Mouse (Mus musculus) embryo, embryonic 9.5 days (tissue): Measurements from ENCODE around the gene B4galt2.

ENCODE experiments used
- DNase-seq: peaks from one replicate; pipeline ENCODE4 v3.0.0-alpha.2; 2017; ENCODE audit errors: extremely low spot score

Gene B4galt2

GRCm38 (mm10) chr4:117870437-117870836 lies 12.8 kb downstream of the B4galt2 start:
- DNase-seq = no peak

GRCm38 (mm10) chr4:117869317-117869716 lies 14.0 kb downstream of the B4galt2 start:
- DNase-seq = no peak

- DNase-seq = peak; percentile 72
Measured at GRCm38 (mm10) chr4:117867823-117868222, 15.5 kb downstream of the B4galt2 start.

- DNase-seq = no peak
Measured at GRCm38 (mm10) chr4:117867000-117867399, 16.3 kb downstream of the B4galt2 start.

- DNase-seq = no peak
Measured at GRCm38 (mm10) chr4:117866083-117866482, 17.2 kb downstream of the B4galt2 start.

GRCm38 (mm10) chr4:117862823-117863222 lies 20.5 kb downstream of the B4galt2 start:
- DNase-seq = no peak

GRCm38 (mm10) chr4:117860570-117860969 lies 22.7 kb downstream of the B4galt2 start:
- no peak for DNase-seq

GRCm38 (mm10) chr4:117858794-117859193 lies 24.5 kb downstream of the B4galt2 start:
- DNase-seq = no peak

GRCm38 (mm10) chr4:117855146-117855545 lies 28.1 kb downstream of the B4galt2 start:
- DNase-seq = no peak

GRCm38 (mm10) chr4:117852152-117852868 lies 31.0 kb downstream of the B4galt2 start:
- no peak for DNase-seq

- DNase-seq = no peak
Measured at GRCm38 (mm10) chr4:117850871-117851270, 32.4 kb downstream of the B4galt2 start.

DNA sequence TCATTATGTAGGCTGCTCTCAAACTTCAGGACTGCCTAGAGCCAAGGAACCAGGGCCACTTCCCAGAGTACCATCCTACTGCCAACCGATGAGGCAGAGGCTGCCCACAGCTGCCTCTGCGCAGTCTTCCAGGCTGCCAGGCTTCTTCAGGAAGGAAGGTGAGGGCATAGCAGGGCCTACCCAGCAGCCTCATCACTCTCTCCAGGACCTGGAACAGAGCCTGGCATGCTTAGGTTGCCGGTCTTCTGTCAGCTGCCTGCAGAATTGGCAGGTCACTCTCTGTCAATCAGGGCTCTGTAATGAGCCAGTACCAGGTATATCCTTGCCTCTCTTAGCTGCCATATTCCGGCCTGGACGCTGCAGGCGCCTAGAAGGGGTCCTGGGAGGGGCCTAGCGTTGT lies 33.1 kb downstream of the B4galt2 start:
- DNase-seq = no peak

DNA sequence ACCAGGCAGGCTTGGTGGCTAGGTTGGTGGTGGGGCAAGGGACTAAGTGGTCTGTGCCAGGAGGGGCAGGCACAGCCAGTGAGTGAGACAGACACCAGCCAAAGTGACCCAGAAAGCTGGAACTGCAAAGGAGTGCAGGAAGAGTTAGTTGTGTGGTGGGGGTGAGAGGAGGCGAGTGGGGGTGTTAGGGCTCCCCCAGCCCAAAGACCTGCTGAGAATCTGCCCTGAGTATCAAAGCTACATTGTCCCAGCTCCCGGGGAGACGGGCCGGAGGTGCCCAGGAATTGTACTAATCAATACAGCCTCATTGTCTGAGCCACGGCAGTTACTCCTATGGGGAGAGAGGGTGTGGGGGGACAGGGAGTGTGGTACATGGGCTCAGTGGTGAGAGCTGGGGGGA lies 33.8 kb downstream of the B4galt2 start:
- DNase-seq = no peak

GRCm38 (mm10) chr4:117849063-117849462 lies 34.2 kb downstream of the B4galt2 start:
- DNase-seq = no peak

DNA sequence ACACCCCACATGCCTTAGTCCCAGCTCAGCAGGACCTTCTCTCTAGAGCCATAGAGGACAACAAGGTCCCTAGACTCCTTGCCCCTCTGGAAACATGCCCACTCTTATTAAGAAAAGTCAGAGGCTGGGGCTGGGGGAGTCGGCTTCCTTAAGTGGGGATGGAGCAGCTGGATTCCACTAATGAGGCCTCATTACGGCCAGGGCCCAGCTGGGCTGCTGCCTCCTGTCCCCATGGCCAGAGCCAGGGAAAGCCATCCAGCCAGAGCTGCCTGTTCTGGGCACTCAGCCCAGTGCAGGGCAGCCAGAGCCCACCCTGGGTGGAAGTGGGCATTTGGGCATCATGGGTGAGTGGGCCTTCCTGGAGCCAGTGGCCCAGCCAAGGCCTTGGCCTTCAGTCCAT lies 36.3 kb downstream of the B4galt2 start:
- DNase-seq = no peak

- DNase-seq = no peak
Measured at GRCm38 (mm10) chr4:117846261-117846660, 37.0 kb downstream of the B4galt2 start.

- DNase-seq = no peak
Measured at GRCm38 (mm10) chr4:117845316-117845715, 38.0 kb downstream of the B4galt2 start.

DNA sequence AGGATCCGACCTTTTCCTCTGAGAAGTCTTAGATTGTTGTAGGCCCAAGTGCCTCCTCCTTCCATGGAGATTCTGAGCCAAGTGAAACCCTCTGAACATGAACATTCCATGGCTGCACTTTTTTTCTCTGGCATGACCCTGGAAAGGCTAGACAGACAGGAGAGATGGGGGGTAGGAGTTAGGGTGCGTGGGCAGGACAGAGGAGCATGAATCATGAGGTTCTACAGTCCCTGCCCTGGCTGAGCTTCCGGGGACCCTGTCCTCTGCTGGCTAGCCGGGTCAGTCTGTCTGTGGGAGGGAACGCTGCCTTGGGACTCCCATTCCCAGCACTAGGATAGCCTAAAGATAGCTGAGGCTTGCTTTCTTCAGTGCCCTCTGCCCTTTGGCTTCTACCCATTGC lies 38.8 kb downstream of the B4galt2 start:
- DNase-seq = no peak

GRCm38 (mm10) chr4:117843101-117843500 lies 40.2 kb downstream of the B4galt2 start:
- no peak for DNase-seq

- DNase-seq = no peak
Measured at GRCm38 (mm10) chr4:117841566-117841965, 41.7 kb downstream of the B4galt2 start.

DNA sequence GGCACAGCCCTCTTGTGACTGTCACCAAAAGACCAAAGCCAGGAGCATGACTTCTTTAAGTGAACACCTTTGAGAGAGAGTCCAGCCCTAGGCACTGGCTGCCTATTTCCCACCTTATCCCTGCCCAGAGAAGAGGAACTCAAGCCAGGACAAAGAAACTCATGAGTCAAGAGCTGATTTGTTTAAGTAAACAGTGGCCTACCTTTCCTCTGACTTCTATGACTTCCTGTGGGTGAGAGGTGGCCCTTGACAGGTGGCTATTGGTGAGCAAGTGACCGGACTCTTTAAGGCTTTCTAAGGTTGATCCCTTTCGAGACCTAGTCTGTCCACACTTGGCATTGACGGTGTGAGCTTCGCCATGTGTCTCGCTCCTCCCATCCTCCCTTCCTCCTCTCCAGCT lies 42.5 kb downstream of the B4galt2 start:
- no peak for DNase-seq

- no peak for DNase-seq
Measured at GRCm38 (mm10) chr4:117839366-117839765, 43.9 kb downstream of the B4galt2 start.

- DNase-seq = no peak
Measured at GRCm38 (mm10) chr4:117837271-117837670, 46.0 kb downstream of the B4galt2 start.

DNA sequence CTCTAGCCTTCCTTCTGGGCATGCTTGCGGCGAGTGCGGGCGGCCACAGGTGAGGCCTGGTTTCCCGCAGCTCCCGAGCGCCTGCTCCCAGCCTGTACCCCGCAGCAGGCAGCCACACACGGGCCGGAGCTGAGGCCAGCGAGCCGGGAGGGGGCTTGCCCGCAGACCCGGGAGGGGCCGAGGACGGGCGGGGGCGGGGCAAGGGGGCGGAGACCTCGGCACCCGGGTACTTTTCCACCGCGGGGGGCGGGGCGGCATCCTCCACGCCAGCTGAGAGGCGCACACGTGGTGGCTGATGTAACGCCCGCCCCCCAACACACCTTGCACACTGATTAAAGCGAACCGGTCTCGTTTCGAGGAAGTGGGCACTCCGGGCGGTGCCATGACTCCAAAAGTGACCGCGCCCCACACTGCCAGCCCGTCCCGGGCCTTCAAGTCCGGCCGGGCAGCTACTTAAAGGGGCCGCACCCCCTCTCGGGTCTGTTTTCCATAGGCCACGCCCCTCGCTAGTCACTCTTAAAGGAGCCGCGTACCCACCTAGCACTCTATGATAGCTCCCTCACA lies 47.0 kb downstream of the B4galt2 start:
- DNase-seq = peak; percentile 94
